Comparison of ENCODE assay signal across 33 mouse cellular contexts in genomic region chr3:37139192-37139591, GRCm38 (mm10). TPM values are rescaled to one million over a fixed set of nuclear protein-coding genes. Genes with fewer than 3 reads are reported as not detected.
A peak's percentile ranks its signal among the peaks of the same experiment; 100 is the strongest.
DNase-seq lines count a peak whose midpoint lies in the region; ATAC-seq and TF ChIP-seq lines count a peak whose summit lies in the region.
"Had no signal": no experiment of that assay in that cellular context is flagged by ENCODE, and none has a peak within 500 bp of the region (broad histone marks: within the 10 kb centered on the region; RNA-seq: fewer than 3 reads in every experiment).

No protein-coding gene starts in this region.

- H3K27ac ChIP-seq in bone marrow macrophage, adult 2 months (ENCODE audit: insufficient read depth, low read depth, low read length), result peak overlapping the region; percentile 80
- H3K27ac ChIP-seq in brown adipose tissue, adult 24 weeks (replicated peaks; ENCODE audit: low read depth, low read length), result peak overlapping the region; percentile 58; the same call in 1 of the 2 replicates
- no peak overlapping the region for H3K27ac ChIP-seq in forebrain, embryonic 16.5 days (ENCODE audit: low read length)
- H3K27ac ChIP-seq: embryonic facial prominence, embryonic 10.5 days; embryonic facial prominence, embryonic 13.5 days; forebrain, embryonic 12.5 days; forebrain, embryonic 15.5 days; heart, embryonic 10.5 days; heart, embryonic 13.5 days; hindbrain, embryonic 14.5 days; hindbrain, postnatal 0 days had no signal

- WGBS in forebrain, embryonic 16.5 days, result 81% methylated on average over 3 of the region's 3 CpGs

- TF ChIP-seq CTCF in bone marrow macrophage, adult 2 months (IDR thresholded peaks at IDR 0.05; ENCODE audit: low read depth, low read length), result no peak

- ATAC-seq in megakaryocyte, adult 5-6 weeks (ENCODE audit: poor library complexity, severe bottlenecking), result peak; percentile 71
- no peak for ATAC-seq in forebrain, embryonic 16.5 days
- ATAC-seq: CD4-positive, CD25-positive, alpha-beta regulatory T cell, adult 4 months; forebrain, embryonic 15.5 days; hindbrain, postnatal 0 days; inflammation-experienced regulatory T-cells, adult 6 months had no signal

- DNase-seq in adrenal gland, adult 8-10 months, result no peak
- no peak for DNase-seq in layer of hippocampus, postnatal 14 days (ENCODE audit: low spot score in 2 of 2)
- DNase-seq: adrenal gland, adult 2 months; adrenal gland, postnatal 25 days; cerebellum, adult 11 months; cerebellum, adult 2 months; cerebellum, adult 9-11 months; cerebellum, postnatal 25 days; embryo, embryonic 11 days; gastrocnemius, postnatal 10 days; gastrocnemius, postnatal 36 days; heart, postnatal 14 days; heart, postnatal 4 days had no signal

- H3K4me1 ChIP-seq in bone marrow macrophage, adult 2 months (ENCODE audit: control insufficient read depth, insufficient read depth, low read length), result peaks cover 33% of the 10 kb centered on the region
- no peaks in the 10 kb centered on the region for H3K4me1 ChIP-seq in brown adipose tissue, adult 24 weeks (ENCODE audit: control insufficient read depth, insufficient read depth, insufficient read length, low read length)
- no peaks in the 10 kb centered on the region for H3K4me1 ChIP-seq in forebrain, embryonic 16.5 days (replicated peaks; ENCODE audit: control insufficient read depth, insufficient read depth, low read length)
- H3K4me1 ChIP-seq: embryonic facial prominence, embryonic 10.5 days; embryonic facial prominence, embryonic 13.5 days; forebrain, embryonic 12.5 days; forebrain, embryonic 15.5 days; heart, embryonic 10.5 days; heart, embryonic 13.5 days had no signal

- H3K9ac ChIP-seq in forebrain, embryonic 16.5 days (replicated peaks; ENCODE audit: low read depth, low read length), result no peak overlapping the region
- H3K9ac ChIP-seq: embryonic facial prominence, embryonic 13.5 days; forebrain, embryonic 12.5 days; forebrain, embryonic 15.5 days; heart, embryonic 13.5 days; hindbrain, embryonic 14.5 days had no signal

- no peaks in the 10 kb centered on the region for H3K36me3 ChIP-seq in forebrain, embryonic 16.5 days (ENCODE audit: control insufficient read depth, insufficient read depth)
- H3K36me3 ChIP-seq: embryonic facial prominence, embryonic 10.5 days; embryonic facial prominence, embryonic 13.5 days; forebrain, embryonic 12.5 days; forebrain, embryonic 15.5 days; heart, embryonic 10.5 days; heart, embryonic 13.5 days had no signal

- no peak for TF ChIP-seq POLR2A in bone marrow macrophage, adult 2 months (IDR thresholded peaks at IDR 0.05; ENCODE audit: borderline replicate concordance, low read depth, low read length)

- H3K4me3 ChIP-seq in bone marrow macrophage, adult 2 months (ENCODE audit: insufficient read depth, low read length), result no peak overlapping the region
- H3K4me3 ChIP-seq in brown adipose tissue, adult 24 weeks (ENCODE audit: insufficient read depth, low read depth, low read length), result no peak overlapping the region
- H3K4me3 ChIP-seq in forebrain, embryonic 16.5 days (replicated peaks; ENCODE audit: low read length), result no peak overlapping the region
- H3K4me3 ChIP-seq: embryonic facial prominence, embryonic 10.5 days; embryonic facial prominence, embryonic 13.5 days; erythroblast, embryonic 14.5 days; forebrain, embryonic 12.5 days; forebrain, embryonic 15.5 days; heart, embryonic 10.5 days; heart, embryonic 13.5 days had no signal

- no peak overlapping the region for H3K4me2 ChIP-seq in forebrain, embryonic 16.5 days (ENCODE audit: low read length)
- H3K4me2 ChIP-seq: embryonic facial prominence, embryonic 13.5 days; forebrain, embryonic 12.5 days; forebrain, embryonic 15.5 days; heart, embryonic 13.5 days; hindbrain, embryonic 14.5 days had no signal

- H3K27me3 ChIP-seq in forebrain, embryonic 16.5 days (replicated peaks; ENCODE audit: control insufficient read depth, insufficient read depth, low read length), result no peaks in the 10 kb centered on the region
- H3K27me3 ChIP-seq: embryonic facial prominence, embryonic 13.5 days; forebrain, embryonic 12.5 days; forebrain, embryonic 15.5 days; heart, embryonic 13.5 days had no signal

- no peaks in the 10 kb centered on the region for H3K9me3 ChIP-seq in forebrain, embryonic 16.5 days (ENCODE audit: control insufficient read depth, low read length)
- H3K9me3 ChIP-seq: embryonic facial prominence, embryonic 10.5 days; embryonic facial prominence, embryonic 13.5 days; forebrain, embryonic 12.5 days; forebrain, embryonic 15.5 days; heart, embryonic 10.5 days; heart, embryonic 13.5 days had no signal

RNA-seq across cellular contexts. Expression of gene Il2, which starts 13.4 kb away (rescaled TPM):
- polyA plus RNA-seq in bone marrow macrophage, adult 2 months (2012; ENCODE audit: insufficient read depth, insufficient read length, missing spikeins), result 0.93 TPM in 1 of 2 replicates, not detected in the other
- polyA plus RNA-seq in brown adipose tissue, adult 24 weeks (2012; ENCODE audit: insufficient read depth, insufficient read length, missing spikeins), result 1.7 and 3.8 TPM in 2 replicates
- 0.18 and 0.89 TPM in 2 replicates for total RNA-seq in megakaryocyte, adult 5-6 weeks (2015)
- total RNA-seq in megakaryocyte, adult 5-6 weeks (2017), result not detected in 2 replicates
- total RNA-seq in adrenal gland, adult 8-10 months (2022), result not detected
- not detected for total RNA-seq in layer of hippocampus, postnatal 14 days (2021)
- polyA plus RNA-seq in forebrain, embryonic 16.5 days (2015; fragmentation: Nextera tagmentation; extraction: Ambion mirVana), result 0.39 TPM in 2 replicates
- total RNA-seq: adrenal gland, adult 2 months; adrenal gland, postnatal 25 days; common myeloid progenitor, adult 5-6 weeks; gastrocnemius, adult 18-20 months; gastrocnemius, postnatal 10 days; gastrocnemius, postnatal 36 days; heart, adult 18-20 months; heart, postnatal 14 days; heart, postnatal 4 days; hindbrain, postnatal 0 days; MEL had no signal
- polyA plus RNA-seq: adrenal gland, adult 2 months; C2C12; erythroblast, embryonic 14.5 days had no signal
